Mouse (Mus musculus) brain, adult 2 months (tissue): Measurements from ENCODE around the gene Epha3.

Experiments used
- DNase-seq: peaks from one replicate; pipeline ENCODE4 v3.0.0; 2011; ENCODE audit warnings: low read depth, low spot score

The Epha3 gene

DNA sequence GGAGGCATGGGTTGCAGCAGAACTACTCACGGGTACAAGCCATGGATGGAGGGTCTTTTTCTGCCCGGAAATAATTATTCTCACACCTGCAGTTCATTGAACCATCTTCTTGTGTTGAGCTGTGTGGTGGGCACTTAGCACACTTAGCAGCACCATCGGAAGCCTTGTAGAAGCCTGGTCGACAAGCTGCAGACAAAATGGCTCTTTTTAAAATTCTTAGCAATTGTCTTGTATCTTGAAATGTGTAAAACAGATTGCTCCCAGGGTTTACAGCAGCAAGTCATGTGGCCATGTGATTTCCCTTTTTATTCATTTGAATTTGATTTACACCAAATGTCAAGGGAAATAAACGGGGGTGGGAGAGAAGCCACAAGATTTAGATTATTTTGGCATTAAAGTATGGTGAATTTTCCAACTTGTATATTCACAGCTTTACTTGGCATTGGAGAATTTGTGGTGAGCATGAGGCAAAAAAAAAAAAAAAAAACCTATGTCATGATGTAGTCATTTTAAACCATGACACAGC is 210.5 kb downstream of the Epha3 start:
- peak; percentile 38 for DNase-seq

DNA sequence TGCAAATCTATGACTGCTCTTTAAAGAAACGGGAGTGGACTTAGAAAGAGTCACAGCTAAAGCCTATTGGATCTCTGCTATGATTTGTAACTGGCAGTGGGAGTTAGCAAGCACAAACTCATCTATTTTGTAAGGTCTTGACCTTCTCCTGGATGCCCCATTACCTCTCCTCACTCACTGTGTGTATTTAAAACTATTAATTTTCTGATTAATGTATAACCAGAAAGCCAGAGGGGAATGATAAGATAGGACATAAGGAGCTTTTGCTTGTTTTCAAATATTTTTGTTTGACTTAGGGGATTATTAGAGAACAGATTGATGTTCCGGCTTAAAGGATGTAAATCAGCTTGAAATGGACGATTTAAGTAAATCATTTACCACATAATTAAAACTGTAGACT is 213.2 kb downstream of the Epha3 start:
- no peak for DNase-seq

DNA sequence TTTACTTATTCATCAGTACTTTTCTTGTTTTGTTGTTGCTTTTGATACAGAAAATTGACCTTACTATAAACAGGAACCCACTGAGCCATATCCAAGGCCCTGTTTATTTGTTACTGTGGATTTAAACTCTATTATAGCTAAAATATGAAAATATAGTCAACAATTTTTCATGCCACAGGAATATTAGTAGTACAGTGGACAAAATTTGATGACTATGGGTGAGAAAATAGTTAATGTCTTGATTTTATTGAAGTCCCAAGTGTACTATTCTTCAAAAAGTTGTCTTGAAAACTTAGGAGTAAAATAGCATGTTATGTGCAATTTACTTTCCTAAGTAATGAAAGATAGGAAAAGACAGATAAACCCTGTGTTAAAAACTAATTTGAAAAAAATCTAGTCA is 217.4 kb downstream of the Epha3 start:
- no peak for DNase-seq

DNA sequence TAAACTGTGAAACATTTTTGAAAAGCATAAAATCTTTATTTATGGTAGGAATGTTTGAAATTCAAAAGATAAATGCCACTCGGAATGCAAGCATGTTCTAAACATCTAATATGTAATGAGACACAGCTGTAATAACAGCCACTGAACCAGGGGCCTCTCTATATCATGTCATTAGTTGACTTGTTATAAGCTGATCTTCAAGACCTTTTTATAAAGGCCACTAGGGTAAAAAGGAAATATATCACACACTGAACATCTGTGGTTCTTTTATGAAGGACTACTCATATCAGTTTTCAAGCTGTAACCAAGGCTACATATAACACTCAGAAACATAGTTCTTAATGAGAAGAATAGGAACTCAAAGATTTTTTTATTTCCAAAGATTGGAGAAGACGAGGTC is 221.3 kb downstream of the Epha3 start:
- DNase-seq = no peak

DNA sequence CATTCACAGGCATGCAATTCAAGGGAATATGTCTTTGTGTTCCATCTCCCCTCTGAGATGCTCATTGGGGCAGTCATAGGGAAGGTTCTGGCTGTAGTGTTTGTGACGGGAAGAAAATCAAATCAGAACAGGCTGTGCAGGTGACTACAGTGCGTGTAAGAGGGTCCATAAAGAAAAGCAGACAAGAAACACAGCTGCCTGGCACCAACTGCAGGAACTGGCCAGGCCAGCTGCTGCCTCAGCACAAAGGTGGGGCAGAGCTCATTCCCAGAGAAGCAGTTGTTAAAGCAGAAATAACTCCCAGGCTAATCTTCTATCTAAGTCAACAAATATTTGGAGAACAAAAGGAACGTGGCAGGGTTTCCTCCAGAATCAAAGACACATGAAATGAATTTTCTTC is 222.4 kb downstream of the Epha3 start:
- no peak for DNase-seq

DNA sequence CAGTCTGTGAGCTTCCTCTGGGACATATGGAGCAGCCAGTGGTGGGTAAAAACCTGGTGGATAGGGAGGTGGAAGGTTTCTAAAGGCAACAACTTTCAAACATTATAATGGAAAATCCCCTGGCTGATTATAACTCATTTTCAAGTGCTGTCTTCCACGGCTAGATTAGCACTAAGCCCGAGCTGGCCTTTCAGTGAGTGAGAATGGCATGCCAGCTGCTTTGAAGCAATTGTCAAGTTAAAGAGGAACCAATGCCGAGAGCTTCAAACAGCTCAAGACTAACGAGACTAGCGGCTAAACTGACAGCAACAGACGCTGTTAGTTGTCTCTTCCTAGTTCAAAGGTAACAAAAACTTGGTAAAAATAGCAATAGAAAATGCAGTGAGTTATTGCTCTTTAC is 225.3 kb downstream of the Epha3 start:
- DNase-seq = peak; percentile 16

DNA sequence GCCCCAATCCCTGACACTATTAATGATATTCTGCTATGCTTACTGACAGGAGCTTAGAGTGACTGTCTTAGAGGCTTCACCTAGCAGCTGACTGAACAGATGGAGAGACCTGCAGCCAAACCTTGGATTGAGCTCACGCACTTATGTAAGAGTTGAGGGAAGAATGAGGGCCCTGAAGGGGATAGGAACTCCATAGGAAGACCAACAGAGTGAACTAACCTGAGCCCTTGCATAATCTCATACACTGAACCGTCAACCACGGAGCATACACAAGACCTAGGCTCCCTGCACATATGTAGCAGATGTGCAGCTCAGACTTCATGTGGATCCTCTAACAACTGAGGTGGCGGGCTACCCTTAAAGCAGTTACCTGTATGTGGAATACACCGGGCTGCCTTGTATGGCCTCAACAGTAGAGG is 230.2 kb downstream of the Epha3 start:
- DNase-seq = peak; percentile 96

DNA sequence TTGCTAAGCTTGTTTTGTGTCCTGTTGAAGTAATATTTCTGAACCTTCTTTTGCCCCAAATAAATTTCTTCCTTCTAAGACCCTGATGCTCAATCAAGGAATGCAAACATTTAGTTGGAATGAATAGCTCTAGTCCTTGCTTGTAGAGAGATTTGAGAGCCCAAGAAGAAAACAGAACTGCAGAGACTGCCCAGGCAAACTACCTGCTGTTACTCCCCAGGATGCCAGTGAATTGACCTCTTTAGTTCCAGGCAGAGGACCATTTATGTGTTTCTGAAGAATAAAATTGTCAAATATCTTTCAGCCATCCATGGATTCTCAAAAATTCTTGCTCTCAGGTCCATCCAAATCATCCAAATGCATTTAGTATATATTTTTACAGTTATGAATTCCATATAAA is 238.7 kb downstream of the Epha3 start:
- peak; percentile 71 for DNase-seq

DNA sequence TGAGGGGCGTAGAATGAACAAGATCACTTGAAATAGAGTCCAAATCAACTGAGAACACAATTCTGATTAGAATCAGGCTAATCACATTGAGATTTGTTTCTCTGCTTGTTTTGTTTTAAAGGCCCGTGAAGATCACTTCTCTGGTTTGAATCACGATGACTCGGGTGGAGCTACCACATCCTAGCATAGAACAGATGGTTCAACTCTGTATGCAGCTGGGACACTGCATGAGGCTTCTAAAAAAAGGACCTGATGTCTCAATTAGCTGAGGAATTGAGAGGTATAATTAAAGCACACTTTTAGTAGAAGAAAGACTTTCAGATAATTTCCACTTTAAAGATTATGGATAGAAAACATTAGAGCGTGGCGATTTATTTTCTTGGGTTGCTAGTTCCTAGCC is 242.1 kb downstream of the Epha3 start:
- DNase-seq = peak; percentile 88

DNA sequence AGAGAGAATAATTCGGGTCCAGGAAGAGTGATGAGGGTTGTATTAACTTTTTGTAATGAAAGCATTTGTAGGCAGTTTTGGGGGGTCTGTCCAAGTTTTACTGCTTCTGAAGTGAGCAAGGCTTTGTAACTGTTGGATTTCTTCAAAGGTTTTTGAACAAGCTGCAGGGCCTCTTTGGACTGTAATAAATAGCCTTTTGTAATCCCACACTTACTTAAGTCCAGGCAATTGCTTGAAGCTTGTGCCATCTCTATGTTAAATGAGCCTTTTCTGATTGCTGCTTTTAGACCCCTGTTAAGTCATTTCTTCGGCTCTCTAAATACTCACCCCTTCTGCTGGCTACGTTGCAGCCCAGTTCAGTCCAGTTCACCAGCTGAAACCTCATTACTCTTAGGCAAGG is 248.6 kb downstream of the Epha3 start:
- no peak for DNase-seq

DNA sequence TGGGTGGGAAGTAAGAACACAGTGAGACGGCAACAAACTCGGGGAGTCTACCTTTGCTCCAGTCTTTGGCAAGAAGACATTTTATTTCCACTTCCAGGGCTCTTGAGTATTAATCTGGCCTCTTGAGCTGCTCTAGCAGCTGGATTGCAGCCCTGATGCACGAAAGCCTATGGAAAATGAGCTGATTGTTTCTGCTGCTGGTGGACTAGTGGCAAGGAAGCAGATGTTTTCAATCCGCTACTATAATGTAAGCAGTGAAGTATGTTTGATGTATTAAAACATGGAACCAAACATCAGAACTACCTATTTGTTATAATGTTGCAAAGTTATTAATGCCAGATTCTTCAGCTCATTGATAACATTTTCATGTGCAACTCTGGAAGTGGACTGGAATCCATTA is 251.0 kb downstream of the Epha3 start:
- DNase-seq = no peak

DNA sequence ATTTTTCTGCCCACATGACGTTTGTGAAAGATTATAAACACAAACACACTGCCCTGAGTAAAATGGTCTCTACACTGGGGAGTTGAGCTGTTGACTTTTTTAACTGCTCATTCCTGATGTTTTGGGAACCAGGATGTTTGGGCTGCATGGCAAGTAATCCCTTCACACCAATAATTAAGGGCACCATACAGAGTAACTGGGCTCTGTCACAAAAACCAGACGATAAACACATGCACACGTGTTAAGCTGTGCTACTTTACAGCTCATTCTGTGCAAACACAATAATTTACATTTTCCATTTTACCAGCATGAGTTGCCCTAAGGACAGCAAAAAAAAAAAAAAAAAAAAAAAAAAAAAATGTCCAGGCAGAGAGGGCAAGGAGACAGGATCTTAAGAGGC is 263.7 kb downstream of the Epha3 start:
- no peak for DNase-seq

DNA sequence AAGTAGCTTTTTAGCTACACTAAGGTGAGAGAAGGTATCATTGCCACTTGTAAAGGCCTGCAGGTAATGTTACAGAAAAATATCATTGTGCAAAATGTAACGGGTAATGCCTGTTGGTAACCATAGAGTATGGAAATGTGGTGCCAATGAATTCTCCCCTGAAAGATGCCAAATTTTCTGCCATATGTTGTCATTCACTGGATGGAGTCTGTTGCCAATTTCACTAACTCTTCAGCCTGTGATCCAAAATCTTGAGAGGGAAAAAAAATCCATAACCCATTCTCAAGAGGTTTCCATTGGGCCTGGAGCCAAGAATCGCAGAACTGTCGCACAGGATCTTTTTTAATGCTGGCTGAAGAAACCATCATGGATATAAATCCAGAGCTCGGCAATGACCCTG is 269.3 kb downstream of the Epha3 start:
- peak; percentile 73 for DNase-seq

DNA sequence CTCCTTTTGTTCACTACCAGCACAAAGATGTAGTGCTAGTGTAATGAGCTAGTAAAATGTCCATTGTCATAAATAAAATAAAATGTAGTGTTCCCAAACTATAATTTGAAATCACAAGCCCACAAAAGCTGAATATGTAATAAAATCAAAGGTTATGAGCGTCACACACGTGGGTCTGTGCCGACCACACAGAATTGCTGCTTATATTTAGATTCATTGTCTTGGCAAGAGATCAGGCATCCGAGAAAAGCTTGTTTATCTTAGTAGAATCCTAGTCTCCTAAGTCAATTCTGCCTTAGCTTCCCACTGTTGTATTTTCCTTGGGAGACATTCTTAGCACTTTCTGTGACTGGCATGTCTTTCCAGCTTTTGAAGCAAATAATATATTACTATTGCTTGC is 294.2 kb downstream of the Epha3 start:
- no peak for DNase-seq

DNA sequence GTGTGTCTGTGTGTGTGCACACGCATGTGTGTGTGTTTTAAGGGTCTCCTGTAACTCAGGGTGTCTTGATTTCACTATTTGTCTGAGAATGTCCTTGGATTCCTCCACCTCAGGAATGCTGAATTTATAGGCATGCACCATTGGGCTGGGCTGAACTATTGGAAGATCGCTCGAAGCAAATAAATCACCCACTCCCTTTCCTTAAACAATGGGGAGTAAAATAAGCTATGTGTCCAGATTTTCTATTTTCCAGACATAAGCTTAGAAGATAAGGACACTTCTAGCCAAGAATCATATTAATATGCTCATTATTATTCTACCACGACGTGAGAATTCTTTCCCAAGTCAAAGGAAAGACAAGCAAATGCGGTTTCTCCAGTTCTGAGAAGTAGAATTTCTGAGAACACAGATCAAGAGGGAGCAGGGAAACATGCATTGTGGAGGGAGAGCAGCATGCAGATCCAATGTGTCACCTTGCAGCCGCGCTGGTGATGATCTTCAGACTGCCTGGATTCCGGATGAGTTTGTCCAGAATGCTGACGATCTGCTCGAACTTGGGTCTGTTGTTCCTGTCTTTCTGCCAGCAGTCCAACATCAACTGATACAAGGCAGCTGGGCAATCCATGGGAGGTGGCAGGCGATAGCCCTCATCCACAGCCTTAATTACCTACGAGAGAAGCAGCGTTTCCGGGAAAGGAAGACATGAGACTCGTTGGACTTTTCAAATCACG is 297.7 kb downstream of the Epha3 start:
- peak; percentile 76 for DNase-seq

DNA sequence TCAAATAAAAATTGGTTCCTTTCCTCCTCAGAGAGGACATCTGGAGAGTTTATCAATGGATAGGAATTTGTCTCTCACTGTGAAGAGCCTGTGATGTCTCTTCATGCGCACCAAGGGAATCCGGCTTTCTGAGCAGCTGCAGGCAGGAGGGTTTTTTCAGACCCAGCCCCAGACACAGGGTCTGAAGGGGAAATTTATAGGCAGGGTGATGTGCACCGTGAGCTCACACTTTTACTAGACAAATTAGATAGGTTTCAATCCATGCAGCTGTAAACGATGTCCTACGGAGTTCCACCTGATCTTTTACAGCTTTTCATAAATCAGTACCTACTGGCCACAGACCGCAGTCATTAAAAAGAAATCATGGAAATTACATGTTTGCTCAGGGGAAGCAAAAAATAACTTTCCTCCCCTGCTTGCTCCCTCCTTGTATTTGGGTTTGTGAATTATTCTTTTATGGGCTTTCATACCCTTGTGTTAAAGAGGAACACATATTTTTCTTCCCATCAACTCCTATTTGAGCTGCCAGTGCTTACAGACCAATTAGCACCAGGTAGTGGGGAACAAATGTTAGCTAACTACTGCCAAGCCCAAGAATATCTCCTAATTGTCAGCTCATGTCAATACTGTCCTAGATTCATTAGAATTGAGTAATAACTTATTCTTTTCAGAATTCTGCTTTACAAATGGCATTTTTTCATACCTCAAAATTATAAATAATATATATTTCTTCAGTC is 307.4 kb downstream of the Epha3 start:
- peak; percentile 27 for DNase-seq

DNA sequence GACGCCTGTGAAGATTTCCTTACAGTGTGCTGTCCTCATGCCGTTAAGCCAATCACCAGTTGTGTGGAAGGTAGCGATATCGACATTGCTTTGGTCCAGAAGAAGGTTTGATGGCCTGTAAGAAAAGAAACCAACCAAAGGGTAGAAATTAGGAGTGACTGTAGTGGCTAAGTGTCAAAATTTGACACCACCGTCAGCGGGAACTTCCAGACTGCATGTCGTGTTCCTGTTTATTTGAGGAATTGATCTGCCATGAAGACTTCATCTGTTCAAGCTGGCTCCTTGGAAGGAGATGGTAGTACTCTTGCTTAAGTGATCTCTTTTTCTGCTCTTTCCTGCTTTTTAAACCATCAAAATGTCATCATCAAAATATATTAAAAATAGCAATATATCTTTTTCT is 311.4 kb downstream of the Epha3 start:
- DNase-seq = no peak

DNA sequence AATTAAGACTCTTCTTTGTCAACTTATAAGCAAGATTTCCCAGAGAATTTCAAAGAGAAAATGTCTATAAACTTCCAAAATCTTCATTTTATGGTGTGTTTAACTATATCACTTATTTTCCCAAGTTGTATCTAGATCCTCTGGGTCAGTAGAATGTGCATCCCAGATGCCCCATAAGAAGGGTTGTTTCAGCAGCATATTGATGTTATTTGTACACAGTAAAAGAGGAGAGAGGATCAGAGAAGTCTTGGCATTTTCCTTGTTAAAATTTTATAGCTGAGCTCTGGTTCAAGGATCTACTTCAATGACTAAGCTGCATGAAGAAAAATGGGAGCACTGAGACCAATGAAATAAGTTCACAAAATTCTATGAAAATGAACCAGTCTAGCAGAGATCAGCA is 324.5 kb downstream of the Epha3 start:
- DNase-seq = no peak

DNA sequence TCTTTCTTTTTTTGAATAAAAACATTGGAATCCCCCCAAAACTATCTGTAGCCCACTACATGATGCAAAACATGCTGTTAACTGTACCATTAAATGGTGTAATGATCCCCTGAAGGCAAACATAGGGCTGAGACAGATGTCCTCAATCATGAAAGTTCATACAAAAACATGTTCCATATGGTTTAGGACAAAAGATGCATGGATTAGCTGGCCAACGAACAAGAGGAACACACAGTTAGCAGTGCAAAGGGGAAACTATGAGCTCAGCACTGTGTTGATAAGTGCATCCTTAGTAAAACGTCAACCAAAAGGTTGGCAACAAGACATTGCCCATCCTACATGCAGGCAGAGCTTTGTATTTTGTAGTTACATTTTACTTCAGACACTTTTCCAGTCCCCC is 335.2 kb downstream of the Epha3 start:
- DNase-seq = no peak

DNA sequence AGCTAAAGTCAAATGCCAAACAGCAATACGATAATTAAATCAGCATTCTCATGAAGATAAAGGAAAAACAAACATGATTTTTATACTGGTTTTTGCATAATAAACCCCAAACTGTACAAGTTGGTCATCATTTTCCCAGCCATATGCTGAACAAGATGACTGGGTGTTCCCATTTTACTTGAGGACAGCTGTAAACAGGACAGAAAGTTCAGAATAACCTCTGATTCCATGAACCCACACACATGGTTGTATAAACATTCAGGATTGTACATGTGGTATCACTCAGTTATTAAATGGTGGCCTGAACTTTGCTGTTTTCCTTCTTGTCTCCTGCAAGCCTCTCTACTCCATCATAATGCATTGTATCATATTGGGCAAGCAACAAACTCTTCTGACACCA is 346.3 kb downstream of the Epha3 start:
- DNase-seq = no peak

DNA sequence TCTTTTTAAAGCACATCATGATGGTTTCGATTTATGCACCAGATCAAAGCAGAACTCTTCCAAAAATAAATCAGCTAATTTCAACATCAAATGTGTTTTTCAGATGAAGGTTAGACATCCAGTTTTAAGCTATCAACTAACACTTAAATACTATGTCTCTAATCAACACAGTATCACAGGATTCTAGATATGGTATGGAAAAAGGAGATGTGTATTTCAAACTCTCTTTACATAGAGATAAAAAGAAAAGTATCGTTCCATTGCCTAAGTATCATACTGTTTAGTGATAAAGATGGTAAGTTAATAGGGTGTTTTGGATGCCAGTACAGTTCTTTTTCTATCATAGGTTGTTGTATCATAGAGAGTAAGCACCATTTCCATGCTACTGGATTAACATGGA is 353.9 kb downstream of the Epha3 start:
- DNase-seq = no peak

DNA sequence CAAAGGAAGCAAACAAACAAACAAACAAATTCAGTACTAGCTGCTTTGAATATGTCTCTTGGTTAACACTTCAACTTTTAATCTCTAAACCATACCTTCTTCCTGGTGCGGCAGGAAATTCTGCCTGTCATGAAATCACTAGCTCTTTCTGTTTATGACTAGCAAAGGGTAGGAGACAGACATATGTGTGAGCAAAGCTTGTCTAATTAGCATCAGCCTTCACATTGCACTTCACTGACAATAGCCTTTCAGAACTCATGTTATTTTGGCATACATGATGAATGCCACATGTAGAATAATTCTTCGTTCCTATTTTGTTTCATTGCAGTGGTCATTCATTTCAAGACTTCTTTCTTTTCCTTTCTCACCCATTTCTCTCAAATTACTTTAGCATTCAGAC is 357.5 kb downstream of the Epha3 start:
- DNase-seq = no peak

DNA sequence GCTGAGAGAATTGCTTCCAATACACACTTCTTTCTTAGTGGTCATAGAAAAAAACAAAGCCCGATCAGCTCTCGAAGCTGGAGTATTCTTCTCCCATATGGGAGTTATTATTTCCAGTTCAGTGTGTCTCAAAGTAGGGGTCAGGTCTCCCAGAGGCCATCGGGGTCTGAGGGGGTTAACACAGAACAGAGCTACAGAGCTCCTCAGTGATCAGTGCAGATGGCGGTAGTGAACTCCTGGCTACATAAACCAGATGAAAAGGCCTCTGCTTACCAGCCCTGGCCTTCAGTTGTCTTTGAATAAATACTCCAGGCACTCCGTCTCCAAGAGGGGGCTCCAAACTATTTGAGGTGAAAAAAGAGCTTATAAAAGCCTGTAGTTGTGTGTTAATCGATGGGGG is 362.5 kb downstream of the Epha3 start:
- DNase-seq = no peak
